Mouse (Mus musculus) small intestine, adult 2 months (tissue): ENCODE results near the gene Ubash3a.

Experiments used
- CTCF ChIP-seq: fragments of 200-500 bp; IDR thresholded peaks from 2 replicates; pipeline ENCODE4 v1.5.1; 2012; ENCODE audit warnings: low read depth, mild to moderate bottlenecking, control low read depth, inconsistent platforms, low read length, moderate library complexity, mixed read lengths; ENCODE audit not compliant: insufficient replicate concordance, insufficient read length; ENCODE audit errors: extremely low read depth
- POLR2A ChIP-seq: fragments of 200-500 bp; IDR thresholded peaks from 2 replicates; pipeline ENCODE4 v1.6.1; 2012; ENCODE audit warnings: low read depth, mild to moderate bottlenecking, control low read depth, inconsistent platforms, low read length, moderate library complexity

DNA sequence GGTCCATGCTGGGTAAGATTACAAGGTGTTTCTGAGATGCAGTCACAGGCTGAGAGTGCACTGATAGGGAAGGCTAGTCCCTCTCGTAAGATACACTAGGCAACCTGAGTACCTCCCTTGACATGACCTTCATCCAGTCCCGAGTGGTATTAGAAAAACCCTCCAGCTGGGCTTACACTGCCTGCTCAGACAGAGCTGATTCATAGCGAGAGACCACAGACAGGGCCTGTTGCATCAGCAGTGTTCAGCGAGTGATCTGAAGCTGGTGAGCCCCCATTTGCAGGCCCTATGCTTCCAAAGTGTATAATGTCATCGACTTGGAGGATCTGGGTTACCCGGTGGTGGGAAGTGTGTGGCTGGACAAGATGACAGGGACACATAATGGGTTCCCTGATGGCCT lies 42.5 kb upstream of the Ubash3a start, which contains the start of gene Tff1:
- TF ChIP-seq POLR2A, result no peak
- no peak for TF ChIP-seq CTCF
